In genomic region chr11:59778181-59778873, GRCm38 (mm10) we compare ENCODE assay signal across 9 mouse cellular contexts. TPM values are rescaled to one million over a fixed set of nuclear protein-coding genes. Genes with fewer than 3 reads are reported as not detected.
DNase-seq lines count a peak whose midpoint lies in the region; ATAC-seq and TF ChIP-seq lines count a peak whose summit lies in the region.
"Had no signal": no experiment of that assay in that cellular context is flagged by ENCODE, and none has a peak within 500 bp of the region (broad histone marks: within the 10 kb centered on the region; RNA-seq: fewer than 3 reads in every experiment).

No protein-coding gene starts in this region.

- no peak overlapping the region for H3K4me3 ChIP-seq in E14TG2a.4 (replicated peaks; ENCODE audit: low read length)
- no peak overlapping the region for H3K4me3 ChIP-seq in embryonic facial prominence, embryonic 14.5 days (ENCODE audit: low read depth, low read length)
- H3K4me3 ChIP-seq in heart, embryonic 14.5 days (ENCODE audit: control insufficient read depth in 1 of 2, insufficient read depth in 1 of 2, low read depth in 1 of 2, low read length in 2 of 2): no peak overlapping the region
- H3K4me3 ChIP-seq: megakaryocyte, embryonic 14.5 days had no signal

- no peaks in the 10 kb centered on the region for H3K27me3 ChIP-seq in E14TG2a.4 (ENCODE audit: insufficient read depth, low read length)
- H3K27me3 ChIP-seq in embryonic facial prominence, embryonic 14.5 days (replicated peaks; ENCODE audit: control insufficient read depth, insufficient read depth, low read length): no peaks in the 10 kb centered on the region
- no peaks in the 10 kb centered on the region for H3K27me3 ChIP-seq in heart, embryonic 14.5 days (ENCODE audit: control insufficient read depth, insufficient read depth, low read length)
- H3K27me3 ChIP-seq: megakaryocyte, embryonic 14.5 days had no signal

- H3K27ac ChIP-seq in embryonic facial prominence, embryonic 14.5 days (replicated peaks; ENCODE audit: low read depth, low read length): no peak overlapping the region
- H3K27ac ChIP-seq in heart, embryonic 14.5 days (replicated peaks in 1 of 2; ENCODE audit: control insufficient read depth in 1 of 2, insufficient read depth in 1 of 2, low read depth in 2 of 2, low read length in 2 of 2): no peak overlapping the region

- H3K4me2 ChIP-seq in embryonic facial prominence, embryonic 14.5 days (ENCODE audit: low read depth, low read length): no peak overlapping the region
- H3K4me2 ChIP-seq in heart, embryonic 14.5 days (ENCODE audit: low read length): no peak overlapping the region

- TF ChIP-seq CTCF in E14TG2a.4 (conservative IDR thresholded peaks at IDR 0.05; ENCODE audit: low read length): peak; percentile 100

- 52% methylated on average over 9 of the region's 9 CpGs for WGBS in embryonic facial prominence, embryonic 14.5 days
- 56% methylated on average over 9 of the region's 9 CpGs for WGBS in heart, embryonic 14.5 days

- DNase-seq in adrenal gland, postnatal 25 days: peak; percentile 79
- peak; percentile 45 for DNase-seq in embryonic facial prominence, embryonic 14.5 days (ENCODE audit: low spot score)
- DNase-seq in layer of hippocampus, adult 18-20 months (ENCODE audit: low spot score in 2 of 2): peak; percentile 47 to 73
- peak; percentile 88 for DNase-seq in lung, postnatal 10 days
- peak; percentile 50 for DNase-seq in right cerebral cortex, postnatal 25 days
- DNase-seq in urinary bladder, postnatal 25 days (ENCODE audit: low spot score): peak; percentile 71

- no peak overlapping the region for H3K9ac ChIP-seq in embryonic facial prominence, embryonic 14.5 days (ENCODE audit: low read depth, low read length)
- H3K9ac ChIP-seq in heart, embryonic 14.5 days (ENCODE audit: low read length): no peak overlapping the region

- H3K36me3 ChIP-seq in E14TG2a.4 (ENCODE audit: insufficient read depth, low read length): peaks cover 43% of the 10 kb centered on the region
- H3K36me3 ChIP-seq in embryonic facial prominence, embryonic 14.5 days (ENCODE audit: control insufficient read depth, insufficient read depth, low read length): peaks cover 46% of the 10 kb centered on the region
- peaks cover 54% of the 10 kb centered on the region for H3K36me3 ChIP-seq in heart, embryonic 14.5 days (ENCODE audit: control insufficient read depth, insufficient read depth, low read length)

- H3K9me3 ChIP-seq in E14TG2a.4 (ENCODE audit: low read length): no peaks in the 10 kb centered on the region
- no peaks in the 10 kb centered on the region for H3K9me3 ChIP-seq in embryonic facial prominence, embryonic 14.5 days (ENCODE audit: control insufficient read depth, low read length)
- no peaks in the 10 kb centered on the region for H3K9me3 ChIP-seq in heart, embryonic 14.5 days (ENCODE audit: control insufficient read depth, low read length)
- H3K9me3 ChIP-seq: megakaryocyte, embryonic 14.5 days had no signal

- ATAC-seq in embryonic facial prominence, embryonic 14.5 days (ENCODE audit: low read depth): peak; percentile 60
- 0 out of 2 replicates have a peak, but pooled peaks have one; percentile 49 for ATAC-seq in heart, embryonic 14.5 days (ENCODE audit: insufficient number of reproducible peaks, insufficient read depth, low FRiP score, low read depth)

- peaks cover 21% of the 10 kb centered on the region for H3K4me1 ChIP-seq in E14TG2a.4 (replicated peaks; ENCODE audit: low read depth, low read length)
- no peaks in the 10 kb centered on the region for H3K4me1 ChIP-seq in embryonic facial prominence, embryonic 14.5 days (ENCODE audit: control insufficient read depth, insufficient read depth, low read length)
- H3K4me1 ChIP-seq in heart, embryonic 14.5 days (ENCODE audit: control insufficient read depth in 2 of 2, insufficient read depth in 2 of 2, low read length in 2 of 2): peaks cover 0 to 19% of the 10 kb centered on the region in 2 experiments; a peak in 3 of 4 replicates

RNA-seq across cellular contexts. Expression of gene Pld6, which starts 9.1 kb away (rescaled TPM):
- total RNA-seq in adrenal gland, postnatal 25 days (2021): 4.1 and 4.6 TPM in 2 replicates
- polyA plus RNA-seq in embryonic facial prominence, embryonic 14.5 days (2014; fragmentation: Nextera tagmentation; extraction: Ambion mirVana): 0.96 and 1.3 TPM in 2 replicates
- polyA plus RNA-seq in heart, embryonic 14.5 days (2014; fragmentation: Nextera tagmentation; extraction: Ambion mirVana): 1.6 and 2.0 TPM in 2 replicates
- total RNA-seq in layer of hippocampus, adult 18-20 months (2021): under 1 TPM; 0.35 to 0.61 TPM

RNA-seq across cellular contexts. Expression of gene Flcn, which starts 31.5 kb away (rescaled TPM):
- total RNA-seq in adrenal gland, postnatal 25 days (2021): 50.9 and 52.6 TPM in 2 replicates
- polyA plus RNA-seq in embryonic facial prominence, embryonic 14.5 days (2014; fragmentation: Nextera tagmentation; extraction: Ambion mirVana): 31.0 and 32.2 TPM in 2 replicates
- 30.3 and 34.3 TPM in 2 replicates for polyA plus RNA-seq in heart, embryonic 14.5 days (2014; fragmentation: Nextera tagmentation; extraction: Ambion mirVana)
- 10 to 100 TPM; 51.5 to 51.8 TPM for total RNA-seq in layer of hippocampus, adult 18-20 months (2021)
